Mouse (Mus musculus) yolk sac, embryonic 10.5 days (tissue): ENCODE measurements around the gene Btbd17.

Experiments
- DNase-seq: peaks from one replicate; pipeline ENCODE4 v3.0.0-alpha.2; 2017; ENCODE audit warnings: low spot score

Btbd17 gene

DNA sequence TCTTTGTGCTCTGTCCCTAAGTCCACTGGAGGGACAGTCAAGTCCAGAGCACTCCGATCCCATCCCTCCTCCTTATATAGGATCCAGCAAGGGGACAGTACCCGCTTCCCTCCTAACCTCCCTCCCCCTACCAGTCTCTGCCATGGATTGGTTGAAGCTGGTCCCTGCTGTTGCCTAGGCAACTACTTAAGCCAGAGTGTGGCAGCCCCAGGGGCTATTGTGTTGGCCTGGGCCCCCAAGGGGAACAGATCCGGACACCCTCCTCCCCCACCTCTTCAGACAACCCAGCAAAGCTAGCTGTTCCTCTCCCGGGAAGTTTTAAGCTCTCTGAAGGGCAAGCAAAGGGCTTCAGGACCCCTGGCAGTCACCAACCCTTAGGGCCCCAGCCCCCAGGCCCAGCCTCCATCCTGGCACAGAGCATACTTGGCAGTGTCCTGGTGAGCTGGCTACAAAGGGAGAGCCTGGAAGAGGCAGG is at the start of gene Btbd17:
Gene Btbd17, minus strand, starts transcription at position 98 of the 475 bp plus-strand sequence.
- DNase-seq: no peak

DNA sequence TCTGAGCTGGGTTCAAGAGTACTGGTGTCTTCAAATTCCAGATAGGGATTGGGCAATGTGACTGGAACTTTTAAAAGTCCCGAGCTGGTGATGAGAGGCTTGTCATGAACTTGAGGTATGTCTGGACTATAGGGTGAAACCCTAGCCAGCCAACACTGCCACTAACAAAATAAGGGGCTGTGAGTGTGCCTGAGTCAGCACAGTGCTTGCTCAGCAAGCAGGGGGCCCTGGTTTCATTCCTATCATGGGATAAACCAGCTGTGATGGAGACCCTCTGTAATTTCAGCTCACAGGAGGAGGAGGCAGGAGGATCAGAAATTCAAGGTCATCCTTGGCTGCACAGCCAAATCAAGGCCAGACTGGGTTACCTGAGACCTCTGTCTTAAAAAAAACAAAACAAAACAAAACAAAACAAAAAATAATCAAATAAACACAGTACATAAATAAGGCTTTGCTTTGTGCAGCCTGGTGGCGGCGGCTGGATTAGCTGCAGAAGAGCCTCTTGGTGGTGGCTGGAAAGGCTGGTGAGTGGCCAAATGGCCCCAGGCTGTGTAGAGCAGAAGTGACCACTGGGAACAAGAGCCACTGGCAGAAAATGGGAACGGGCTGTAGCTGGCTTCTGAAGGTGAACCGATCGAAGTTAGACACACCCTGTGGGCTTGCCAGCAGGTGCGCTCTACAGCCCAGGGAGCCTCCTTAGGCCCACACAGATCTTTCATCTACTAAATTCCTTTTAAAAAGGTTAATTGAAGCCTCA is 48.9 kb upstream of the Btbd17 start:
- no peak for DNase-seq

DNA sequence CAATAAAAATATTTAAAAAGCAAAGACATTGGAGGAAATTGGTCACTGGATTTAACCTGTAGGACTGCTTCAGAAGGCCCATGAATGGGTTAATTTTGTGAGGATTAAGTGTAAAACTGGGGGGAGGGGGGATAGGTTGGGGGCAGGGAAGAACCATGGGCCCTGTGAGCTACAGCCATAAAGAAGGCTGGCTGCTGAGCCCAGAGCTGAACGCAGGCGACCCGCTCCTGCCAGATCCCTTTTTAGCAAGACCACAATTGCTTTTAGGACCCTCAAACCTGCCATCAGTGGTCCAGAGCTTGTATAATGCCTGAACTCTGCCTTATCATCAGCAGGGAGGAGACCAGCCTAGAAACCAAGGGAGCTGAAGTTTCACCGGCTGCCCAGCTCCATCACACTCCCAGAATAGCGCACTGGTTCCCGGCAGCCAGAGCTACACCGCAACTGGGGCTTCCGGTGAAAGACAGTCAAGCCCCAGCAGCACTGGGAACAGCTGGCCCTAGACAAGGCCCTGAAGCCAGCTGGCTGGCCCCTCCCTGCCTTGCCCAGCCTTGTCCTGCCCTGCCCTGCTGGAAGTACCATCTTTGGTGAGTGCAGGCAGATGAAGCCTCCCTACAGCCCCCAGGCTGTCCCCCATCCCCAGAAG is 48.2 kb upstream of the Btbd17 start:
- peak; percentile 23 for DNase-seq

DNA sequence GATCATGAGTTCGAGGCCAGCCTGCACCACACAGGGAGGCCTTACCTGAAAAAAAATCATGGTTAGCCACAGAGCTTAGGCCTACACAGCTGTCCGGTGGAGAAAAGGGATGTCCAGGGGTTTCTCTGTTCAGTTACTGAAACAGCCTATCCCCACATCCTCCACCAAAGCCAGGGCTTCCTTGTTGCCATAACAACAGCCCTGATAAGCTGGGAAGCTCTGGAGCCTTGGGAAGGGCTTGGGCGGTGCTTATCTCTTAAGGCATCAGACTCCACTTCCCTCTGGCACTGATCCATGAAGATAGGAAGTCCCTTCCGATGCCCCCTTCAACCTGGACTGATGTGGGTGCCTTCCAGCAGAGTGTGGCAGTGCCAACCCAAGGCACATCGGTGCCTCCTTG is 37.4 kb upstream of the Btbd17 start:
- DNase-seq: no peak

DNA sequence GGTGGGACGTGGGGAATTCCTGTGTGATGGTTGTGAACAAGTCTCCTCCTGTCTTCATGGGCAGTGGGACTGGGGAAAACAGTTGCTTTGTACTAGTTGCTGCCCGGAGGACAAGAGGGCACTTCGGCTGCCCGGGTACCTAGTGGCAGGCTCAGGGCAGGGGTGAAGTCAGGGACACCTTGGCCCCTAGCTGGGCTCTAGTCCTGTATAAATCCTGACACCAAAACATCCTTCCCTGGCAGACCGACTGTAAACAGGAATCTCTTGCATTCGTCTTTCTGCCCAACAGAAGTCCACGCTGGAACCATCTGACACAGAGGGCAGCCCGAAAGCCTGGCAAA is 34.7 kb upstream of the Btbd17 start:
- DNase-seq: no peak

DNA sequence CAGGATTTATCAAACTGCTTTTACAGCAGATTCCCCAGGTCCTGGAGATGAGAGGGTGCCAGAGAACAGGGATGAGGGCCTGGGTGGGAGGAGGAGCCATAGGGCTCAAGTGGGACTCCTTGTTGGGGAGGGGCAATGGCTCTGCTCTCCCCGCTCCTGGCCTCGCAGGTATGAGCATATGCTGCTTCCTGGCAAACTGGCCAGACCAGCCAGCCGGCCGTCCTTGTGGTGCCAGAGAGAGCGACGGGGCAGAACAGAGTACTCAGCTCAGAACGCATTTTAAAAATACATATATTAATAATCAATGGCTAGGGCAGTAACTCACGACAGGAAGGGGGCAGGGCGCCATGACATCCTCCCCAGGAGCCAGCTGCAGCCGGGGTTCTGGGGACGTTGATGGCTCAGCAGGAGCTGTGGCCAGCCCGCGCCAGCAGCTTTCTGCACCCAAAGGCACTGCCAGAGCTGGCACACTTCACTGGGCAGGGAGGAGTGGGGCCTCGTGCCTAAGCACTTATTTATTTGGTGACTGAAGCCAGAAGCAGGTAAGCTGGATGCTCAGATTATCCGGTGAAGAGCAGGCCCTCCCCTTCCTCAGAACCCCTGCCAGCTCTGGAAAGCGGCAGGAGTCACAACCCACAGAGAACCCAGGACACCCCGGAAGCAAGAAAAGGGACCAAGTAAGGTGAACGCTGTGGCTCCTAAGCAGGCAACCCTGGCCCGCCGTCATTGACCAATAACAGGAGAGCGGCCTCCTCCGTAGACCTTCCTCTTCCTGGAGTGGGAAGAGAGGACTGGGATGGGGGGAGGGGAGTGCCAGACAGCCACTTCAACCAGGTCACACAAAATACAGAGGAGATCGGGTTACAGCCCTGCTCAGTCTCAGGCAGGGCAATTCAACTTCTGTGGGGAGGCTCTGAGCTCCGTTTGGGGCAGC is 34.0 kb upstream of the Btbd17 start:
- peak; percentile 83 for DNase-seq

DNA sequence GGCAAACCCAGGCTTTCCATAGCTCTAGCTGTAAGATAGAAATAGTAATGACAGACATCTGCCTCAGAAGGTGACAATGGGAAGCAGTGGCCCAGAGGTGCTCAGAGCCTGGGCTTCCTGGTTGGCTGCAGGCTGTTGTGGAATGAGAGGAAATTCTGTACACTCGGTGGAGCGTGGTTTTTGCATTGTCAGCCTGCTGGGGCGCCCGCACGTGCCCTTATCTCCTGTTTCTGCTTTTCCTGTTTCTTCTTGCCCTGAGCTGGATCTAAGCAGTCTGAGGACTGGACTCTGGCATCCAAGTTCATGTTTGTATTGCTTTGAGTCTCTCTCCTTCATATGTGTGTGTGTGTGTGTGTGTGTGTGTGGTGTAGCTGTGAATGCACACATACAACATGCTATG is 30.9 kb upstream of the Btbd17 start:
- DNase-seq: peak; percentile 71

DNA sequence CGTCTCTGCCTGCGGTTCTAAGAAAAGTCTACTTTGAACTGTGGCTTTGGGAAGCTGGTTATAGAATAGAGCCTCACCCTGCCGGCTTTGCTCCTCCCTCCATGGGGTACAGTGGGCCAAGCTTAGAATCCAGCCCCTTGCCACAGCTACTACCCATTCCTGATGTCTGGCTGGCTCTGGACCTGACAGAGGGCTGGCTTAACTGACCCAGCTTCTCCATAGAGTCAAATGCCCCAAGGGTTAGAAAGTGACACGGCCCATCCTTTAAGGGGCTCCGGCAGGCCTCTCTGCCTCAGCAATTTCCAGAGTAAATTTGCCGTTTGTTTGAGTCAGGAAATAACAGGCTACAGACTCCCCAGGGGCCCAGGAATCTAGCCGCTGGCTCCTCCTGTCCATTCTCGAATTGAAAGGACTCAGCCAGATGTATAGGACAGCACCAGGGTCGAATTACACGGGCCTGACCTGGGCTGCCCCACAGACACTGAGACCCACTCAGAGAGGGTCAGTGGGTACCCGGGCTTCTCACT is 27.5 kb upstream of the Btbd17 start:
- DNase-seq: peak; percentile 27

DNA sequence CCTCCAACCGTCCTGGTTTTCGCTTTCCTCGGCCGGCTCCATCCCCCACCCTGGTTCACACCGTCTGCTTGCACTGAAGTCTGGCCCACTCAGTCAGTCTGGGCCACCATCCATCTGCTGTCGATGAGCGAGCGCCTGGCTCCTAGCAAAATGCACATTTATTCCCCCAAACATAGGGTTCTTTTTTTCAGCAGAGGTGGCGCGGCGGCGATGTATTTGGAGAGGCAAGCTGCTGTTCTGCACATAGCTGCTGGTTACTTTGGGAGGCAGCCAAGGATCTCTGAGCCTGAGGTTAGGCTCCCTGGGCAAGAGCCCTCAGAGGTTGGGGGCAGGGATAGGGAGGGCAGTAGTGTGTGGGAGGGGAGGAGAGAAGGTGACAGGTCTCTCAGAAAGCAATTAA is 27.0 kb upstream of the Btbd17 start:
- DNase-seq: no peak

DNA sequence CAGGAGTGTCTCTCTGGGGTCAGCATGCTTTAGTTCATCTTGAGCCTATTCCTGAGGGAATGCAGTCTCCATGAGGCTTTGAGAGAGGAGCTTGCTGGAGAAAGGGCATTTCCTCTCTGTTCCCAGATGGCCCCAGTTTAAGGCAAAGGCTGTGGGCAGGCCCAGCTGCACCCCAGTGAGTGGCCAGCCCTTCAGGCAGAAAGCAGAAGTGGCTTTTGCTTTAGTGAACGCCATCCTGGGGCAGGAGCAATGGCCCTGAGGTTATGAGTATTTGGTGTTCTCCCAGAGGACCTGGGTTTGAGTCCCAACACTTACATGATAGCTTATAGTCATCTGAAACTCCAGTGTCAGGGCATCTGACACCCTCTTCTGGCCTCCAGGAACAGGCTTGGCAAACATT is 25.6 kb upstream of the Btbd17 start:
- no peak for DNase-seq

DNA sequence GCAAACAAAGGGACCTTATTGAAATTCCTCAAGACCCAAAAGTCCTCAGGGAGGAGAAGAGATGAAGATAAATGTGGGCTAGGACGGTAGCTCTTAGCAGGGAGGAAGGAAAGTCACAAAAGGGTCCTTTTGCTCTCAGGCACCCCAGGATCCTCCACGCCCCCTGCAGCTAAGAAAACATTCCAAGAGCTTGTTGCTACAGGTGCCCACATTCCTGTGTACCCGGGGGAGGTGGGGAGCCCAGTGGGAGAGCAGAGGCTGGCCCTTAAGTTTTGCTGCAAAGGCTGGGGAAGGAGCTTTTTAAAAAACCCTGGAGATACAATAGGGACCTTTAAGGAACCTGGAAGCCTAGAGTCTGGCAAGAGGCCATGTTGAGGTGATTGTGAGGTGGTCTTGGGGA is 24.7 kb upstream of the Btbd17 start:
- no peak for DNase-seq

DNA sequence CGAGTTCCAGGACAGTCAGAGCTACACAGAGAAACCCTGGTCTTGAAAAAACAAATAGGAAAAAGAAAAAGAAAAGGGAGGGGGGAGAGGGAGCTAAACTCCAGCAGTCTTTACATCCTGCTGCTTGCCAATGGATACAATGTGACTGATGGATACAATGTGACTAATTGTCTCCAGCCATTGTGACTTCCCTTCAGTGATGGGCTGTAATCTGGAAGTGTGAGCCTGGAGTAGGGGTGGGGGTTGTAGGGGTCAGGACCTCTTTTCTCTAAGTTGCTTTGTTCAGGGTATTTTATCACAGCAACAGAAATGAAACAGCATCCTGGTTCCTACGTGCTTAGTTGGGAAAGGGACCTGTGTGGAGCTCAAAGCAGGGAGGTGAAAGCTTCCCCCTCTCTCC is 23.4 kb upstream of the Btbd17 start:
- DNase-seq: no peak

DNA sequence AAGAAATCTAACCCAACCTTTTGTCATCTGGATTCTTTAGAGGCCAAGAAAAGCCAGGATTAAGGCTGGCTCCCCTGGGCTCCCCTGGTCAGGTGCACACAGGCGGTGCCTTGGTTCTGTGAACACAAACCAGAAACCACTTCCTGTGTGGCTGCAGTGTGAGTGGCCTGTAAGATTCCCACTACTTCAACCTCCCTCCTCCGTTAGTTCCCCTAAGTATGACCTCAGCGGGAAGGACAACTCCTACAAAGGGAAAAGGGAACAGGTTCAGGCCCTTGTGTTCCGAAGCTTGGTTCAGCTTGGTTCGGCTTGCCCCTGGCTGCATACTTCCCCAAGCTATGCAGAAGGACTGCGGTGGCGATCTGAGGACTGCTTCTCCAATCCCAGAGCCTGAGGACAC is 22.4 kb upstream of the Btbd17 start:
- DNase-seq: no peak

DNA sequence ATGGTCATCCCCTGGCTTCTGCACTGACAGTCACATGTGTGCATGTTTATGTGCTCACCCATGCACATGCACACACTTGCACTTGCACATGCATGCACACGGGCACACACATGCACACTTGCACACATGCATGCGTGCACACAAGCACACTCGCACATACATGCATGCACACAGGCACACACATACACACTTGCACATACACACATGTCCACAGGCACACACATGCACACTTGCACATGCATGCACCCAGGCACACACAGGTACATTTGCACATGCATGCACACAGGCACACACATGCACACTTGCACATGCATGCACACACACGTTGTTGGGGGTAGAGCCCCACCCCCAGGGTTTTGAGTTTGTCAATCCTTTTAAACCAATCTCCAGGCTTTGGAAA is 21.2 kb upstream of the Btbd17 start:
- DNase-seq: no peak

DNA sequence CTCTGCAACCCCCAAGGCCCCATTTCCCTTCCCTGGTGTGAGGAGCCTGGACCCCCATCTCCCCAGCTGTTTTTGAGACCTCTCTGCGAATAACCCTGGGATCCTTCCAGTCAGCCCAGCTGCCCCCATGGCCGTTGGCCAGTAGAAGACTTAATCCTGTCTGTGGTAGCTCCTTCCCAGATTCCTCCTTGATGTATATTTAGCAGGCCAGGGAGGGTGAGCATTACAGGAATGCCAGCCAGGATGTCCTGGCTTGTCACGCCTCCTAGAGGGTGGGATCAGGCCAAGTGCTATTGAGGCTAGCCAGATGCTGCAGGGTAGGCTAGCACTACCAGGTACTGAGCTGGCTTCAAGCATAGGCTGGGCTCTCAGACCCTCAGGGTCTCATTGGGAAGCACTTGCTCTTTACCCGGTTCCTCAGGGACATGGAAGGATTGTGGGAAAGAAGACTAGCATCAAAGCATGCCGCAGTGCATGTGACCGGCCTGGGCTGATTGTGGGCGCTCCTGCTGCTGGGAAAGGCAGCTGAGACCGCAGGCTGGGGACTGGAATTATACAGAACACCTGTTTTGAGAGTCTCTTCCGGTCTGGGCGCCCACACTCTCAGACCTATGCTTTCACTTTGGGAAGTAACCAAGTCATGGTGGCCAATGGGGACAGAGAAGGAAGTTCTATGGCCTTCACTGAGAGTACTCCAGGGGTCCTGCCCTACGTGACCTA is 19.3 kb upstream of the Btbd17 start:
- peak; percentile 43 for DNase-seq

DNA sequence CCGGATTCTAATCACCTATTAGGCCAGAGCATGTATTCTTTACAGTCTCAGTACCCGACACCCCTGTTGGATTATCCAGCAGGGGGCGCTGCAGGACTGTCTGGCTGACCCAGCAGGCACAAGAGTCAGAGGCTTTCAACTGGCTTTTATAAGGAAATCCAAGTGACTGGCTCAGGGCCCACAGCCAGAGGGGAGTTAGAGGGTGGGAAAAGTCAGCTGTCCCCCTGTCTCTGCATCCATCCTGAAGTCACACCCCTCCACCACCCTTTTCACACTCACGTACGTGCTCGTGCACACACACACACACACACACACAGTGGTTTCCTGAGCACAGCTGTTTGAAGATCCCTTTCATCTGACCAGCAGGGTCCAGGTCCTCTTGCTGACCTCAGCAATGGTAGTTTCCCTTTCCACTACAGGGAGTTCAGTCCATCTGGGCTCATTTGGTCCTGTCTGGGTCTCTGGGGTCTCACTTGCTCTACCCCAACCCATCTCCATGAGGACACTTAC is 17.0 kb upstream of the Btbd17 start:
- DNase-seq: peak; percentile 80

DNA sequence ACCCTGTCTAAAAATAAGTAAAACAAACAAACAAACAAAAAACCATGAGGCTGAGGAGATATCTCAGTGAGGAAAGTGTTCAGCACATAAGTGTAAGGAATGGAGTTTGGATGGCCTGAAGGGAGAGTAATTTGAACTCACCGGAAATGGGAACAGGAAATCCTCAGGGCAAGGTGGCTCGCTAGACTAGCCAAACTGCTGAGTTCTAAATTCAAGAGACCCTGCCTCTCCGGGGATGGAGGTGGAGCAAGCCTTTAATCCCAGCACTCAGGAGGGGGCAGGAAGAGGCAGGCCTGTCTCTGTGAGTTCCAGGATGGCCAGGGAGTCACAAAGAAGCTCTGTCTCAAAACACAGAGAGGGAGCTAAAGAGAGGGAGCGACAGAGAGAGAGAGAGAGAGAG is 14.6 kb upstream of the Btbd17 start:
- no peak for DNase-seq

DNA sequence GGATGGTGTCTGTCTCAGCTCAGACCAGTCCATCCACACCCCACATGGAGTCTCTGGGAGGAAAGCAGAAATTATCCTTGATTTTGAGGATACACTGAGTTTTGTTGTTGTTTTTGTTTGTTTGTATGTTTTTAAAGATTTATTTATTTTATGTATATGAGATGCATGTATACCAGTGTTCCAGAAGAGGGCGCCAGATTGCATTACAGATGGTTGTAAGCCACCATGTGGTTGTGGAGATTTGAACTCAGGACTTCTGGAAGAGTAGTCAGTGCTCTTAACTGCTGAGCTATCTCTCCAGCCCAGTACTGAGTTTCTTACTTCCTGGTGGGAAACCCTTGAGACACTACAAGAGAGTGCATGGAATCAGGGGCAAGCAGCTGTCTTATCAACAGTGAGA is 13.6 kb upstream of the Btbd17 start:
- DNase-seq: no peak

DNA sequence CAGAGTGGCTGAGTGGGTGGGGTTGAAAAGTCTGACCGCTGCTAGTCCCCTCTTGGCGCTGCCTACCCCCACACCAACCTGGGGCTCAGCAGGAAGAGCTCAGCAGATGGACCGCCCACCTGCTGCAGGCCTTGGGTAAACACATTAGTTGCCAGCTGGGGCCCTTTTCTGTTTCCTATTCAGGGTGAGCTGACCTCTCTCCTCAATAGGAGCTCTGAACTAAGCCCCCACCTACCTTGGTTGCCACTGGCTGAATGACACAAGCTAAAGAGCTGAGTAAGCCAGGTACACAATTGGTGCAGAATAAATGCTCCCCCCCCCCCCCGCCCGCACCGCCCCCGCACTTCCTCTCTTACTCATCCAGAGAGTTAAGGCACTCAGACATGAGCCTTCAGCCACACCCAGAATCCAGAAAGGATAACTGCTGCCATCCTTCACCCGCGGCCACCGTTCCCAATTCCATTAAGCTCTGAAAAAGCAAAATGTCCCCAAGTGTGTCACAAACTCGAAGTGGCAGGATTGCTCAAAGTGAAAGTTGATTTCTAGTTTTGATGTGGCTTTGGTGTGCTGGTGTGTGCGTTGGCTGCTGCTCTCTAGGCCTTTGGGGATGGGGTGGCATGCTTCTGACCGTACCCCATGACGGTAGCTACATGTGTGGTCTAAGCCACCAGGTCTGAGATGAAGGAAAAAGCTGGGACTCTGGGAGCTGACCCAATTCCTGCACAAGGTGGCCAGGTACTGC is 12.1 kb upstream of the Btbd17 start:
- no peak for DNase-seq

DNA sequence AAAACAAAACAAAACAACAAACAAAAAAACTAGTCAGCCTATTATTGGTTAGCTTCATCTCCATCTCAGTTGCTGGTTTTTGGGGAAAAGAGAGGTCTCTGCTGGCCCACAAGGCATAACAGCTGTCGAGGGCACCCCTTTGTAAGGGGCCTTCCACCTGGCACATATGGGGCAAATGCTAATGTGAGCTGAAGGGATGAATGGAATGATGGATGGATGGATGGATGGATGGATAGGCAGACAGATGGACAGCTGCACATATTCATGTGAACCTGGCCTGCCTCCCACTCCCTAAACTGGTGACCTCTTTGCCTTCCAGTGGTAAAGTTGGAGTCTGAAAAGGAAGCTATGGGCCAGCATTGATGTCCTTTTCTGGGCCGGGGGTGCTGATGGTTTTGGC is 11.3 kb upstream of the Btbd17 start:
- DNase-seq: no peak

DNA sequence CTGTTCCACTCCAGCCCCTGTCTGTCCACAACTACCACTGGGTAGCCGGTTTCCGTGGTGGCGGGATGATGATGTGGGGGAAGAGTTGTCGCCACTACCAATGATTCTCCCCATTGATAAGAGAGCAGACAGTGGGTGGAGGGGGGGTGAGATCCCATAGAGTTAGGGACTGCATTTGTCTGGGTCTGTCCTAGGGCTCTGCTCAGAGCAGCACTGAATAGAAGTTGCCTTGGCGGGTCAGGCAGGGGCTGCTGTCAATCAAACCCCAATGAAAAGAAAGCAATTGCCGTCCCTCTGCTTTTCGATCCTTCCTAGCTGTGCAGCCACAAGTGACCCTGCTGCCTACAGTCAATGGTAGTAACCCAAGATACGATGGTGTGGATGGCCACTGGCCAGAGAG is 8.2 kb upstream of the Btbd17 start:
- no peak for DNase-seq
